Mouse (Mus musculus) adrenal gland, adult 2 months (tissue): ENCODE results near the gene Stap2. TPM values are rescaled to one million over a fixed set of nuclear protein-coding genes. Genes with fewer than 3 reads are reported as not detected.

Source experiments
- DNase-seq: peaks from one replicate; pipeline ENCODE4 v3.0.0; 2021
- long read RNA-seq: library from polyadenylated mRNA; stranded (forward); transcript quantifications from one replicate; pipeline ENCODE4 v2.0.0, GENCODE M21; 2021
- polyA plus RNA-seq: library from polyadenylated mRNA; depleted of rRNA; stranded (reverse); fragments of >200 nt; gene quantifications from 2 replicates; pipeline ENCODE4 v1.2.3, GENCODE M21; 2012; rRNA removed
- total RNA-seq, 2 experiments: library from RNA; stranded (reverse); gene quantifications; 2 replicates each; pipeline ENCODE4 v1.2.3; 2021

Stap2 gene
- total RNA-seq (1 to 10 TPM; 5.6 TPM), polyA plus RNA-seq (5.2 and 8.4 TPM in 2 replicates)
- long read RNA-seq, partial matches to known transcripts = 0 of 6 reads
- long read RNA-seq, other reads (novel, unspliced or antisense) = 0 of 6 reads

DNA sequence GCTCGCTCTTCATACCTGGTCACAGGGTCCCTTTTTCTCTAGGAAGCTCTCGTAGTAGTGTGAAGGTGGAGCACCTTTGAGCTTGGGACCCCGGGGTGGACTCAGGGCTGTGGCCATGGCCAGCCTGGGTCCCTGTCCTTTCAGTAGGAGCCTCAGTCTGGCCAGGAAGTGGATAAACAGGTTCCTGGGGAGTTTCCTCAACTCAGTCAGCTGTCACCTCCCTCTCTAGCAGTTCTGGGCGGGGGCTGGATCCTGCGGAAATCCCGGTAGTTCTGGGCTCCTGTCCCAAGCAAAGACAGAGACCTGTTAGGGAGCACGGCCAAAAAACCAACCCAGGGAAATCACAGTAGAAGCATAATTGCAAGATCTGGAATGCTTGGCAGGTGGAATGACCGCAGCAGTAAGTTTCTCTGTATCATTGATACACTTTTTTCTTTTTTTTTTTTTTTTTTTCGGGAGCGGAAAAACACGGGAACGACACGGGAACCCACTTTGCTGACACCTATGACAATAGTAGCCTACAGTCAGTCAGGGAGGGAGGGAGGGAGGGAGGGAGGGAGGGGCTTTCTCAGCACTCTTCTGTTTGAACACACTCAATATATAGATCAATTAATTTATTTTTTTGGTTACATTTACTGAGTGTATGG lies at the start of gene Stap2, which contains the start of gene Mpnd:
Stap2 (minus strand) TSS at position 170 of the 647 bp plus-strand sequence.
Mpnd (plus strand) TSS at position 297 of the 647 bp plus-strand sequence.
- peak; percentile 65 for DNase-seq

DNA sequence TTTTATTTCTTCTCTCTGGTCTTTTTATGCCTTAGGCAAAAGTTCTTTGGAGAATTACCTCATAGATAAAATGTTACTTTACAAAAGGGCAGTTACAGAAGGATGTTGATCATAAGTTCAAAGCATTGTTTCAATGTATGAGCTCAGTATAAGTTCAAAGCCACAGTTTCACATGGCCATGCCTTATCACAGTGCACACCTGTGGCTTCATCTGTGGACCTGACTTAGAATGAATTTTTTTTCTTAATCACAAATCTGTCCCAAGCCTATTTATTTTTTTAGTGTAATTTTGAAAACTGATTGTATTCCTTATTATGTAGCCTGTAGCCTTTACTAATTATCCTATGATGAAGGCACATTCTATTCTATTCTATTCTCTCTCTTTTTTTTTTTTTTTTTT lies 49.6 kb upstream of the Stap2 start:
- no peak for DNase-seq

DNA sequence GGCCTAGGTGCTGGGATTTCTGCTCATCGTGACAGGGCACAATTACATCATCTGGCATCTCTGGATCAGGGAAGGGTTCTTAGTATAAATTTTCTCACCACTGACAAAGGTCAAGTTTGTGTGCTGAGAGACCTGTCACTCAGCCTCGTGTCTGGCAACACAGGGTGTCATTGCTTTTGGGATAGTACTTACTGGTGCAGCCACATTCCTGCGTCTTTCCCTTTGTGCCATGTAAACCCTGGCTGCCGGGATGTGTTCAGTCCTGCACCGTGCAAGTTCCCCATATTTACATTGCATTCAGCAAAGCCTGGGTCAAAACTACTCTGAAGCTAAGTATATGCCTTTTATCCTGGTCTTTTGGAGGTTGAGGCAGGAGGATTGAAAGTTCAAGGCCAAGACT lies 46.0 kb upstream of the Stap2 start:
- DNase-seq = no peak

DNA sequence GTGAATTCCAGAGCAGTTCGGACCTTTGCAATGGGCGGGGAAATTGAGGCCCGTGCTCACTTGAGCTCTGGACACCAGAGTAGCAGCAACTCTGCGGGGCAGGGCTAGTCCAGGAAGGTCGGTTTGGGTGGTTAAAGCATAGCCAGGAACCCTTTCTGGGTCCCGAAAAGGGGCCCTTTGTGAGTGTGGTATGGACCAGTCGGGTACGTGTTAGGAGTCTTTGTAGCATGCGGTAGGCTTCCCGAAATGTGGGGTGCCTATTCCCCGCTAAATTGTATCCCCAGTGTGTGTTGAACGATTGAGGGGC lies 35.4 kb upstream of the Stap2 start:
- no peak for DNase-seq

DNA sequence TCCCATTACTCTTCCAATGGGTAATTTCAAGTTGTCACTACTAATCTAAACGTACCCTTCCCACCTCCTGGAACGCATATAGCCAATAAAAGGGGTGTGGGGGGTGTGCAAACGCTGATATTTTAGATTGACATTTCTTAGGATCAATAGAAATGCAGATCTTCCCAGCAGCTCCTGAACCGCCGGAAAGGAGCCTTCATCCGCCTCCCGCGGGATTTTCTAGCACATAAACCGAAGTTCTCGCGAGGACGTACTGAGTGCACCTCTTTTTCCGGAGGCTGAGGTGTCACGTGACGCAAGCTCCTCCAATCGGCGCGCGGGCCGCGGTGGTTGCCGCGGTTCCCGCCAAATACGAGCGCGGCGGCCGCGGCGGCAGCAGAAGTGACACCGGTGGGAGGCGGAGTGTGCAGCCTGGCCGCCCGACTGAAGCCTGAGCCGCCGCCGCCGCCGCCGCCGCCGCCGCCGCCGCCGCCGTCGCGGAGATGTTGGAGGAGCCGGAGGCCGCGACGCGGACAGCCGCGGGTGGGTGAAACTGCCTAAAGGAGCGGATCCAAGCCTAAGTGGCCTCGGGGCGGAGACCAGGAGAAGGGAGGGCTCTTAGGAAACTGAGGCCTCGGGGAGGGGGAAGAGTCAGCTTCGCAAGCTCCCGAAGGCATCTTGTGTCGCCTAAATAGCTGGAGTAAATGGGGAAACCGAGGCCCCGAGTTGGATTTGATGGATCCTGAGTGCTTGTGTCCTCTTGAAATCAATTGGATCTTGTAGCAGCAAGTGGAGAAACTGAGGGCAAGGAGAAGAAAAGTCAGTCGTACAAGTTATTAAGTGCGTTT lies 34.9 kb upstream of the Stap2 start, which contains the start of gene Chaf1a:
Chaf1a (plus strand) TSS at position 410 of the 827 bp plus-strand sequence.
- DNase-seq = peak; percentile 98

DNA sequence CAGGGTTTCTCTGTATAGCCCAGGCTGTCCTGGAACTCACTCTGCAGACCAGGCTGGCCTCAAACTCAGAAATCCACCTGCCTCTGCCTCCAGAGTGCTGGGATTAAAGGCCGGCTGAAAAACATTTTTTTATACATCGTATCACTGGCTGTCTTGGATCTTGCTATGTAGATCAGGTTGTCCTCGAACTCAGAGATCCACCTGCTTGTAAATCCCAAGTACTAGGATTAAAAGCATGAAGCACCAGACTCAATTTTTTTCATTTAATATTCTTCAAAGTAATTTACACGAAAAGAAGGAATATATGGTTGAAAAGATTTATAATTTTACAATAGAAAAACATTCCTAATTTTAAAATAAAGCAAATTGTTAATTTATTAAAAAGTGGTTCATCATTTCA lies 34.0 kb upstream of the Stap2 start:
- no peak for DNase-seq

DNA sequence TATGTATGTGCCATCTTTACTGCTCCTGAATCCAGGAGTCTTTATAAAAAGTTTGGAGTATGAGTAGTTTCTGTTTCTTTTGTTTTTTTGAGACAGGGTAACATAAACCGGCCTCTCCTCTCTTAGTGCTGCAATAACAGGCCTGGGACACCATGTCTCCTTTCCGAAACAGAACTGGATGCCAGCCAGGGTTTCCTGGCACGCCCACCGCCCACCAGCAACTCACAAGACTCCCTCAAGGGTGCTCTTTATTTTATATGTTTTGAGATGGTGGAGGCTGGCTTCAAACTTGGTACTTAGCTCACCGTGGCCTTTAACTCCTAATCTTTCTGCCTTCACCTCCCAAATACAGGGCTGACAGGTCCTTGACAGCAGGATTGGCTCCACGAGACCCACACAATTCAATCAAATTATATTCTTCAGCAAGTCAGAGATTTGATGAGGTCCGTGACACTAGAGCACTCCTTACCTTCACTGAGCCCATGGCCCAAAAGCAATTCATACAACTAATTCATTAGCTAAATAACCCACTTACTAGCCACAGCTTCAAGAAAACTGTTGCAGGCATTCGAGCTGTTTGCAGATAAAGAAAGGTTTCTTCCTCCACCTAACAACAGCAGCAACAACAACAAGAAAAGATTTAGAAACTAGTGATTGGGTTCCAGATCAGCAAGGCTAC lies 33.3 kb upstream of the Stap2 start:
- no peak for DNase-seq

DNA sequence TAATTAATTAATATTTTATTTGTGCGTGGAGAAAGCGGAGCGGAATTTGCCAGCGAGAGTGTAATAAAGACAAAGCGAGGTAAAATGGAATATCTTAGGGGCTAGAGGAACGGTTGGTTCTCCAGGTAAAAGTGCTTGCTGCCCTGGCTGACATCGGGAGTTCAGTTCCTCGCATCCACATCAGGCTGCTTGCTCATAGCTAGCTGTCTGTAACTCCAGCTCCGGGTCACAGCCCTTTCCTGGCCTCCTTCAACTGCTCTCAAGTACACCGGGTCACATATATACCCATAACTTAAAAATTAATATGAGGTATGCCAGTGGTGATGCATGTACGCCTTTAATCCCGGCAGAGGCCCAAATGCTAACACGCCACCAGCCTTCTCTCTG lies 31.5 kb upstream of the Stap2 start:
- no peak for DNase-seq

DNA sequence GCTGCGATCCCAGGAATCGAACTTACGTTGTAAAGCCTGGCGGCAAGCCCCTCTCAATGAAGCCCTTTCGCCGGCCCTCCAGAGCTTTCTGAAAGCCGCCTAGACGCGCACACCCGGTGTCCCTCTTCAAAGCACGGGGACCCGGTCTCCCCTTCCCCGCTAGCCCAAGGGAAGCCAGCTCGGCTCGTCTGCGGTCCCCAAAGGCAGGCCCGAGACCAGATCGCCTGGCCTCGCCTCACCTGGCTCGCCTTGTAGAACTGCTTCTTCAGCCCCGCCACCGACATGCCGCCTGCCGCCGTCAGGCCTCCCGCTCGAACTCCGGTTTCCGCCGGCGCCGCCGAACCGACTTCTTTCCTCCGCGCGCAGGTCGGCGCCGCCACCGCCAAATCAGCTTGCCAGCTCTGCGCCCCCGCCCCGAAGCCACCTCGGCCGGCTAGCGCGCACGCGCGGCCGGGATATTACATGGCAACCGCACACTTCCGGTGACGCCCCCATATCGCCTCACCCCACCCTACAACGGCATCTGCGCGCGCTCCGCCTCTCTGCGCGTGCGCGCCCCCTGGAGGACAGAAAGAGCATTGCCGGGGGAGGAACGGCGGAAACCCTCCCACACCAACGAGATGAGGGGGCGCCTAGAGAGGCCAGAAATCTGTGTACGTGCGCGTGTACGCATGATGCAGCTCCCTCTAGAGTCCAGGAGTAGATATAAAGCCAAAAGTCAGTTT lies 31.0 kb upstream of the Stap2 start, which contains the start of gene Sh3gl1:
Sh3gl1 (minus strand) TSS at position 460 of the 725 bp plus-strand sequence.
- peak; percentile 99 for DNase-seq

DNA sequence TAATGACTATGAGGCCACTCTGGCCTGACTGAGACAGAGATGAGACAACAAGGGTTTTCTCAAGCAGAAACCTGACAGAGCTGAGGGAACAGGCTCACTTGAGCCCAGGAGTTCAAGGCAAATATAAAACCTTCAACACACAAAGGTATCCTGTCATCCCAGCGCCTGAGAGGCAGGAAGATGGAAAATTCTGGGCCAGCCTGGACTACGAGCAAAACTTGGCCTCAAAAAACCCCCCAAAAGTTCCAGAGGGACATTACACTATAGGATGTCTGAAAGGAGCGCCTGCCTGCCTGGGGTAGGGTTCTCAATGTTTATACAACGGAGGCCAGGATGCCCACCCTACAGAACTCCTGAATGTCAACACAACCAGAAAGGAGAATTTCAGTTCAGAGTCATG lies 29.8 kb upstream of the Stap2 start:
- no peak for DNase-seq

DNA sequence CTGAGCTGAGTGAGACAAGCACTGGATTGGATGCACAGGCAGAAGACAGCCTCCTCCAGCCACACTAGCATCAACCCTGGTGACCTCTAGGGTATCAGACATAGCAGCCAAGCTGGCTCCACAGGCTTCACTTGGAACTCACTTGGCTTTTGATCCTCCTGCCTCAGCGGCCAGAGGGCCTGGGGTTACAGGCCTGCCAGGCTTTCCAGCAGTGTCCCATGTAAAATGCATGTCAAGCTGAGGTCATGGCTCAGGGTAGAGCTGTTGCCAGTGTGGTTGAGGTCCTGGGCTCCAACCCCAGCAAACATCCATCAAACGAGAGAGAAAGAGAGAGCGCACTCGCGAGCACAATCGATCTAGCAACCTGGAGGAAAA lies 29.3 kb upstream of the Stap2 start:
- no peak for DNase-seq

DNA sequence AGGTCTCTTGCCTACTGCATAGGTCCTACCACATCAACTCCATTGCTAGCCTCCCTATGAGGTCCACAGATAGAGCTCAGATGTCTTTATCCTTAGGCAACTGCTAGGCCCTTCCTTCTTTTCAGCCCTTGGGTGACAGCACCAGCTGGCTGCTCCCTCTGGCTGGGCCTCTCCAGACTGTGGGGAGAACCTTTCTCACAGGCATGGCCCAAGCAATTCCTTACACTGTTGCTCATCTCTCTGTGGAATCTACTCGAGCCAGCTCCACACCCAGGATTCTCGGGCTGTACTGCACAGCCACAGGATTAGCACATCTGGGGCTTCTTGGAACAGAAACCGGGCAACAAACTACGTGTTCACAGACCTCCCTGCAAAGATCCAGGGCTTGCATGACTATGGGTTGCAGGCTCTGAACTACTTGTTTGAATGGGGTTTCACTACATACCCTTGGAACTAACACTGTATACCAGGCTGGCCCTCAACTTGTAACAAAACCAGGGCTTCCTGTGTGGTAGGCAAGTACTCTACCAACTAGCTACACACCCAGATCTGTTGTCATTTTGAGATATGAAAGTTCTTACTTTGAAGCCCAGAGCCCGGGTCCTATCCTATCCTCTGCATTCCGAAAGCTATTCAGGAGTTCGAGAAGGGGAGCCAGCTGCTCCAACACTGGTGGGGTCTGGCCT lies 28.8 kb upstream of the Stap2 start:
- no peak for DNase-seq

DNA sequence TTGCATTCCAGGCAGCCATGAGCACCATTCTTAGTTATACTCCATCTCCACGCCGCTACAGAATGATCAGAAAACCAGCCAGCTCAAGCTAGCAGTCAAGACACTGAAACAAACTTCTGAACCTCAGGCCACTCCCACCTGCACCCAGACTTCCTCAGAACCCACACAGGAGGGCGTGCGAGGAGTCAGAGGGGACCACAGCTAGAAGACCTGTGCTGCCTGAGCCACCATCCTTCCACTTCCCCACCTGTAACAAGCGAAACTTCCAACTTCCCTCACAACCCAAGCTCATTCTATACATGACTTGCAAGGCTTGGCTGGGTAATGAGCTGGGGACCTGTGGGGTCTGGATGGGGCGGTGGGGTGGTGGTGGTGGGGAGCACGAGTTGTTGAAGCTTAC lies 27.4 kb upstream of the Stap2 start:
- DNase-seq = no peak

DNA sequence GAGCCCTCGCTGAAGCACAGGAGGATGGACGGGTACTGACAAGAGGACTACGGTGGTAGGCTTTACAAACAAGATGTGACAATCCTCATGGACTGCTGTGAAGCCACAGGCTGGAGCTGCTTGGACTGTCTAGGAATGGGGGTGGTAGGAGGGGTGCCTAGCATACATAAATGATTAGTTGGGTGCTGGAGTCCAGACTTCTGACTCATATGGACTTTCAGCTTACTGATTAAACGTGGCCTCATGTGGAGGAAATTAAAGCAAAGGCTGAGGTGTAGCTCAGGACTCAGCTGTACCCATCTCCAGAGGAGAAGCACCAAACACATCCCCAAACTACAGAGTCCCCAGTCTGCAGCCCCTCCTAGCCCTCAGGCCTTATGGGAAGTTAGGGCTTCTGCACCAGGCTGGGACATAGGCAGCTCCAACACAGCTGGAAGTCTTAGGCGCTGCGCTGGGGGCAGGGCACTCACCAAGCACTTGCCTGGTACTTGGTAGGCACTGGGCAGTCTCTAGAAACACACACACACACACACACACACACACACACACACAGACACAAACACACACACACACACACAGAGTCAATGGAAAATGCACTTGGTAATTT lies 26.8 kb upstream of the Stap2 start:
- no peak for DNase-seq

DNA sequence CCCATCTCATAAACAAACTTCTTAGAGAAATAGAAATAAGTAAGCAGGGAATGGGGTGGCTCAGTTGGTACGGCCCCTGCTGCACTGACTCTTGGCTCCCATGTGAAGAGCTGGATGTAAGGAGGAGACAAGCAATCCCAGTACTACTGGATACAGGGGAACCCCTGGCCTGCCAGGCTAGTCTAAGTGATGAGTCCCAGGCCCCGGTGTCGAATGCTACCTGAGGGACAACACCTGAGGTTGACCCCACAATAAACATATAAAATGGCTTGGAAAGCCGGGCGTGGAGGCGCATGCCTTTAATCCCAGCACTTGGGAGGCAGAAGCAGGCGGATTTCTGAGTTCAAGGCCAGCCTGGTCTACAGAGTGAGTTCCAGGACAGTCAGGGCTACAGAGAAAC lies 26.0 kb upstream of the Stap2 start:
- DNase-seq = no peak

DNA sequence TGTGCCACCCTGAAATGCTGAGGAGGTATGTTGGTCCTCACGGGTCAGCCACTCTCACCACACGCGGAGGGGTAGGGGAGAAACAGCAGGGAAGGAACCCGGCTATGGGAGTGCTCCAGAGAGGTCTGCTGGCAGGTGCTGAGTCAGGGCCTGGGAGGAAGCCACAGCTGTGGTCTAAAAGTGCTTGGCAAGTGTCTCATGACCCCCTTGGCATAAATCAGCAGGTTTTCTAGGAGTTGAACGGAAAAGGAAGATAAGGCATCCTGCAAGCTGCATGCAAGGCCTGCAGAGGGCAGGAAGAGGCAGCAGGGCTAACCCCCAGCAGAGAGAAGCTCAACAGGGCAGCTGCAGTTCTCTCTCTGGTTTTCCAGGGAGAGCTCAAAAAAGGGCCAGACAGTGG lies 25.5 kb upstream of the Stap2 start:
- peak; percentile 75 for DNase-seq

DNA sequence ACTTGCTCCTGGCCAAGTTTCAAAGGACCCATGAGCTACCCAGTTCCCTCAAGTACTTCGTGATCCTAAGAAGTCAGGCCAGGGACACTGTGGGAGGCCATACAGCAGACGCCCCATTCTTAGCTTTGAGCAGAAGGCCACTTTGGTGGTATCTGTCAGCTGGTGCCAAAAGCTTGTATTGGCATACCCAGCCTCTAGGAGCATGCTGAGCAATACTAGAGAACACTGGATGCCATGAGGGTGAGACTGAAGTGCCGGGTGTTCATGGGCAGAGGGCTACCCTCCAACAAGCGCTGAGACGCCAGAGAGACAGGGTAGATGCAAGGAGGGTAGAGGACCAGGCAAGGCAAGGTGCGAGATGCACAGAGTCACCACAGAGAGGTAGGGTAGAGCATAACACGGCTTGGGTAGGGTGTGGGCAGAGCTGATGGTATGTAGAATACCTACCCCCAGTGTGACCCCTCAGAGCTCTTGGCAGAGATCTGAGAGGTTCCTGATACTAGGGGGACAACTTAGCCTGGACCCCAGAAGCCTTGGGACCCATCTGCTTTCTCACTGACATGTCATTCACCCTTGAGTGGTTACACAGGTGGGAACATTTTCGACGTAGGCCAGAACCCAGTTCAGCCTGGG lies 25.0 kb upstream of the Stap2 start:
- DNase-seq = no peak

DNA sequence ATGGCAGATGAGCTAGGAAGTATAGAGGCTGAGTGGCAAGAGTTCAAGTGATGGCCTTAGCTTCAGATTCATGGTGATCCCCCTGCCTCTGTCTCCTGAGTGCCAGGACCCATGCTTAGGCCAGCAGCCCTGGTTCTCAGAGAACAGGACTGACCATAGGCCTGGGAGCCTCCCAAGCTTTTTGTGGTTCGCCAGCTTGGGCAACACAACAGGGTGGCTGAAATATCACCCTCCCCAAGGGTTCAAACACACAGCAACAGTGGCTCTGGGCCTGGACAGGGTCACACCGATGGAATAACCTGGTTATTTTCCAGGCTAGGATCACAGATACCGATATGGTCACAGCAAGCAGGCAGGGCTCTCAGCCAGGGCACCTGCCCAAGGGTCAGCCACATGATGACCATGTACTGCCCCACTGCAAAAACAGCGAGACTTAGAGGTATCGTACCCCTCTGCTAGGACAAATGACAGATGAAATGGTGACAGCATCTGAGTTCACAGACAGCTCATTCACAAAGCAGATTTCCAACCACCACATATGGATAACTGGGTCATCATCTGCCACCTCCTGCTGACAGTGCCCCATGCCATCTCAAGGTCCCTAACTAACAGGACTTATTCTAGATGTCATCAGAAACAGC lies 22.5 kb upstream of the Stap2 start:
- DNase-seq = peak; percentile 49

DNA sequence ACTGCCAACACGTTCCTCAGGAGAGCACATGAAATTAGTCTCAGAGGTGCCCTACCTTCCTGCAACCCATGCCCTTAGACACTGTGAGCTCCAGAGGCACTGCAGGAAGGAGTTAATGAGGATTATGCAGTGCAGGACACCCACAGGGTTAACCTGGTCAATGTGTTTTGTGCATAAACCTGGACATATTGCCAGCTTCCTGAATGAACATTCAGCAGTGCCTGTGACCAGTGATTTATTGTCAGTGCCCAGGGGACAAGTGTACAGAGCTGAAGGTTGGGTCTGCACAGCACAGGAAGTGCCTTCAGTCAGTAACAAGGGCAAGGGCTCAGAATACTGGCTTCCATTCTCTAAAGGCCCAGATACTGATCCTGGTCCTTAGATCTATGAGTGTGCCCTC lies 21.5 kb upstream of the Stap2 start:
- DNase-seq = peak; percentile 57

DNA sequence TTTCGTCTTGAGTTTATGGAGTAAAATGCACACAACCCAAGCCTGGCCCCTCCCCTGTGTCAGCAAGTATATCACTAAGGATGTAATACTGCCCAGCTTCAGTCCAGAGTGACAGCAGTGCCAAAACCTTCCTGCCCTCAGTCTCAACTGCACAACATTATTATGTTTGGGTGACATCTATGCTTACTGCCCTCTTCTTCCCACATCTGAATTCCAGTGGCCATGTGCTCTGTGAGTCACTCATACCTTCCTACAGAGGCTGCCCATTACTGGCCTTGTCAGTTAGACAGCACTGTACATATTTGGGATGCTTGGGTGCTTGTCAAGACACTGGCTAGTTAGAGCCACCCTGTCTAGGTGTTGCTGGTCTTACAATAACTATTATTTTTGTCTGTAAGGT lies 20.9 kb upstream of the Stap2 start:
- peak; percentile 40 for DNase-seq
